20 mouse cellular contexts compared by ENCODE assay signal in the genomic region with DNA sequence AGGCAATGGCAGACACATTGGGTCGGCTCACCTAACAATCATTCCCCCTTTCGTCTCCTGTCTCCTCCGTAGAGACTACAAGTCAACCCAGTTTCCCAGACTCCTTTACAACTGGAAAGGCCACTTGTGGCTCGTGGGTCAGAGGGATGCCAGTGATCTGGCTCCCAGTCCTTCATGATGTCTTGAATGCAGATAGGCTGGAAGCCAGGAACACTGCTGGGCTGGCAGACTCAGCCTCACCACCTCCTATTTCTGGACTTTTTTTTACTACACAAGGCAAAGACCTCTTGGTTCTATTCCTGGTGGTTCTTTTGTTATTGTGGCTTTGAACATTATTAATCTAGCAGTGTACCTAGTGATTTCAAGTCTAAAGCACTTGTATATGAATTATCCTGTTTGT. TPM values are rescaled to one million over a fixed set of nuclear protein-coding genes. Genes with fewer than 3 reads are reported as not detected.
"Had no signal": no experiment of that assay in that cellular context is flagged by ENCODE, and none has a peak within 500 bp of the region (broad histone marks: within the 10 kb centered on the region; RNA-seq: fewer than 3 reads in every experiment).

No protein-coding gene starts in this region.

- DNase-seq: liver, postnatal 0 days; lung, adult 2 months; lung, postnatal 14 days; right cerebral cortex, postnatal 14 days; thymus, adult 2 months; thymus, postnatal 25 days; thymus, postnatal 4 days had no signal

- ATAC-seq: liver, postnatal 0 days; lung, postnatal 0 days; midbrain, embryonic 13.5 days; midbrain, embryonic 15.5 days had no signal

- H3K9me3 ChIP-seq: lung, embryonic 15.5 days; megakaryocyte, embryonic 14.5 days; midbrain, embryonic 13.5 days; midbrain, embryonic 15.5 days; neural tube, embryonic 12.5 days; stomach, embryonic 15.5 days had no signal

- H3K4me1 ChIP-seq: lung, embryonic 15.5 days; neural tube, embryonic 12.5 days; stomach, embryonic 15.5 days had no signal

- H3K27ac ChIP-seq: lung, embryonic 15.5 days; macrophage; midbrain, embryonic 13.5 days; midbrain, embryonic 15.5 days; neural tube, embryonic 12.5 days; stomach, embryonic 15.5 days; stomach, postnatal 0 days had no signal

- H3K9ac ChIP-seq: liver, postnatal 0 days; lung, embryonic 15.5 days; midbrain, embryonic 13.5 days; midbrain, embryonic 15.5 days; neural tube, embryonic 12.5 days; stomach, embryonic 15.5 days had no signal

- H3K4me2 ChIP-seq: lung, embryonic 15.5 days; midbrain, embryonic 11.5 days; midbrain, embryonic 13.5 days; midbrain, embryonic 15.5 days; neural tube, embryonic 12.5 days; stomach, embryonic 15.5 days had no signal

- H3K36me3 ChIP-seq: lung, embryonic 15.5 days; midbrain, embryonic 13.5 days; midbrain, embryonic 15.5 days; neural tube, embryonic 12.5 days; stomach, embryonic 15.5 days had no signal

- H3K4me3 ChIP-seq: lung, embryonic 15.5 days; megakaryocyte, embryonic 14.5 days; midbrain, embryonic 13.5 days; midbrain, embryonic 15.5 days; neural tube, embryonic 12.5 days; stomach, embryonic 15.5 days had no signal

- H3K27me3 ChIP-seq: lung, embryonic 15.5 days; midbrain, embryonic 13.5 days; midbrain, embryonic 15.5 days; neural tube, embryonic 12.5 days; stomach, embryonic 15.5 days had no signal

RNA-seq across cellular contexts. Expression of gene Ppil6, which starts 24.1 kb away (rescaled TPM):
- total RNA-seq: monocyte, adult 5-6 weeks; neutrophil, adult 5-6 weeks had no signal
- polyA plus RNA-seq: macrophage; spleen, adult 2 months had no signal
